Mouse (Mus musculus): ENCODE measurements at regions not wholly inside any gene's neighbourhood (a gene's known extent, or its start where the extent isn't known, plus 50 kb on each side); places are given as distances from the start of the nearest gene placed in this dataset.
"Not testable (repeated sequence)": the region's sequence is repeated elsewhere in the genome, so short reads cannot be mapped to it uniquely, and the experiment has no call there.

GRCm38 (mm10) chr4:3080385-3081125 is 86.6 kb upstream of the Vmn1r2 start:
- no peak for DNase-seq

GRCm38 (mm10) chr4:3081148-3081952 is 85.8 kb upstream of the Vmn1r2 start:
- DNase-seq: peak in 1 of 2 experiments; percentile 17

- DNase-seq: peak in 1 of 2 experiments; percentile 20
Measured at GRCm38 (mm10) chr4:3081953-3082950, 84.9 kb upstream of the Vmn1r2 start.

DNA sequence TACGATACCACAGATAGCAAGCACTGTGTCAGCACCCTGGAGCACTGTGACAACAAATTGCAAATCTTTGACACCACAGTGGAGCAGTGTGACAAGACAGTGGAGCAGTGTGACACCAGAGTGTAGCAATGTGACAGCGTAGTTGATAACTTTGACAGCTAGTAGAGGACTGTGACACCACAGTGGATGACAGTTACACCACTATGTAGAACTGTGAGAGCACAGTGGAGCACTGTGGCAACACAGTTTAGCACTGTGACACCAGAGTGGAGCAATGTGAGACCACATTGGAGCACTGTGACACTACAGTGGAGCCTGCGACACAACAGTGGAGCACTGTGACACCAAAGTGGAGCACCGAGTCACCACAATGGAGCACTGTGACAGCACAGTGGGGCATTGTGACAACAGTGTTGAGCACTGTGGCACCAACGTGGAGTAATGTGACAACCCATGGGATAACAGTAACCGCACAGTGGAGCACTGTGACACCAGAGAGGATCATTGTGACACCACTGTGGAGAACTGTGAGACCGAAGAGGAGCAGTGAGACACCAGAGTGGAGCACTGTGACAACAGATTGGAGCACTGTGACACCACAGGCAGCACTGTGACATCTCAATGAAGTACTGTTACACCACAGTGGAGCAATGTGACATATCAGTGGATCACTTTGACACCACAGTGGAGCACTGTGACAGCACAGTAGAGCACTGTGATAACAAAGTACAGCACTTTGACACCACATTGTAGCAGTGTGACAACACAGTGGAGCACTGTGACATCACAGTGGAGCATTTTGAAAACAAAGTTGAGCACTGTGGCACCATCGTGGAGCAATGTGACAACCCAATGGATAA is 83.7 kb upstream of the Vmn1r2 start:
- peak in 1 of 2 experiments; percentile 22 for DNase-seq

- DNase-seq: peak in 1 of 2 experiments; percentile 17
Measured at GRCm38 (mm10) chr4:3084021-3084545, 83.0 kb upstream of the Vmn1r2 start.

DNA sequence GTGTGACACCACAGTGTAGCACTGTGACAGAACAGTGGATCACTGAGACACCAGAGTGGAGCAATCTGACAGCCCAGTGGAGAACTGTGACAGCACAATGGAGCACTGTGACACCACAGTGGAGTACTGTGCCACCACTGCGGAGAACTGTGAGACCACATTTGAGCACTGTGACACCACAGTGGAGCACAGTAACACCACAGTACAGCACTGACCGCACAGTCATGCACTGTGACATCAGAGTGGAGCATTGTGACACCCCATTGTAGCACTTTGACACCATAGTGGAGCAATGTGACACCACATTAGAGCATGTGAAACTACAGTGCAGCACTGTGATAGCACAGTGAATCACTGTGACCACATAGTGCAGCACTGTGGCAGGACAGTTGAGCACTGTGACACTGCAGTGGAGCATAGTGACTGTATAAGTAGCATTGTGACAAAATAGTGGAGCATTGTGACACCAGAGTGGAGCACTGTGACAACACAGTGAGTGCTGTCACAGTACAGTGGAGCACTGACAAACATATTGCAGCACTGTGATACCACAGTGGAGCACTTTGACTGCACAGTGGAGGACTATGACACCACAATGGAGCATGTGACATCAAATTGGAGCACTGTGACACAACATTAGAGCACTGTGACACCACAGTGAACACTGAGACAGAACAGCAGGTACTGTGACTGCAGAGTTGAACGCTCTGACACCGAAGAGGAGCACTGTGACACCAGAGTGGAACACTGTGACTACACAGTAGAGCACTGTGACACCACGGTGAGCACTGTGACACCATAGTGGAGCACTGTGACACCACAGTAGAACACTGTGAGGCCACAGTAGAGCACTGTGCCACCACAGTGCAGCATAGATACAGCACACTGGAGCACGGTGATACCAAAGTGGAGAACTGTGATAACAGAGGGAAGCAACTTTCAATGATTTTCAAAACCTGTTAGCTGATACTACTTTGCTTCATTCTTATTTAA is 81.4 kb upstream of the Vmn1r2 start:
- peak in 1 of 2 experiments; percentile 15 for DNase-seq

- not testable (repeated sequence) for DNase-seq
Measured at GRCm38 (mm10) chr4:3087616-3088015, 79.5 kb upstream of the Vmn1r2 start.

- DNase-seq: no peak
Measured at GRCm38 (mm10) chr4:3089567-3090377, 77.3 kb upstream of the Vmn1r2 start.

- DNase-seq: no peak
Measured at GRCm38 (mm10) chr4:3090378-3090735, 76.8 kb upstream of the Vmn1r2 start.

- no peak for DNase-seq
Measured at GRCm38 (mm10) chr4:3090742-3091141, 76.4 kb upstream of the Vmn1r2 start.
